Mouse (Mus musculus) adrenal gland, adult 8-10 months (tissue): ENCODE results near the gene Moxd1. TPM values are rescaled to one million over a fixed set of nuclear protein-coding genes. Genes with fewer than 3 reads are reported as not detected.

Experiments used
- DNase-seq: peaks from one replicate; pipeline ENCODE4 v3.0.0; 2022
- total RNA-seq, 4 experiments: library from RNA; stranded (reverse); gene quantifications; 2 replicates each; pipeline ENCODE4 v1.2.4; 2022

Moxd1 gene
- under 1 TPM in 3 of 4 experiments, not detected in 1; 0.15 to 0.27 (median 0.15) TPM for total RNA-seq

- no peak for DNase-seq
Observed at GRCm38 (mm10) chr10:24223449-24224143, at the start of gene Moxd1. TSS of gene Moxd1 (plus strand) at chr10:24223517.

- no peak for DNase-seq
Observed at GRCm38 (mm10) chr10:24190392-24190791, 32.9 kb upstream of the Moxd1 start.

GRCm38 (mm10) chr10:24191977-24192376, 31.3 kb upstream of the Moxd1 start:
- DNase-seq, result no peak

GRCm38 (mm10) chr10:24199303-24199702, 24.0 kb upstream of the Moxd1 start:
- no peak for DNase-seq

- no peak for DNase-seq
Observed at GRCm38 (mm10) chr10:24200099-24200498, 23.2 kb upstream of the Moxd1 start.

GRCm38 (mm10) chr10:24210075-24210474, 13.2 kb upstream of the Moxd1 start:
- no peak for DNase-seq

GRCm38 (mm10) chr10:24213297-24213696, 10.0 kb upstream of the Moxd1 start:
- no peak for DNase-seq

- no peak for DNase-seq
Observed at GRCm38 (mm10) chr10:24217558-24218268, 5.6 kb upstream of the Moxd1 start.

GRCm38 (mm10) chr10:24220931-24221330, 2.4 kb upstream of the Moxd1 start:
- DNase-seq, result no peak

- DNase-seq, result no peak
Observed at GRCm38 (mm10) chr10:24222911-24223310, 406 bp upstream of the Moxd1 start.

GRCm38 (mm10) chr10:24224591-24224990, 1.3 kb downstream of the Moxd1 start:
- DNase-seq, result no peak

GRCm38 (mm10) chr10:24228318-24229183, 5.2 kb downstream of the Moxd1 start:
- no peak for DNase-seq

GRCm38 (mm10) chr10:24232281-24232680, 9.0 kb downstream of the Moxd1 start:
- DNase-seq, result no peak

GRCm38 (mm10) chr10:24235426-24236283, 12.3 kb downstream of the Moxd1 start:
- no peak for DNase-seq

GRCm38 (mm10) chr10:24246815-24247214, 23.5 kb downstream of the Moxd1 start:
- DNase-seq, result no peak

GRCm38 (mm10) chr10:24248116-24248515, 24.8 kb downstream of the Moxd1 start:
- DNase-seq, result no peak

GRCm38 (mm10) chr10:24251631-24252030, 28.3 kb downstream of the Moxd1 start:
- DNase-seq, result no peak

- DNase-seq, result no peak
Observed at GRCm38 (mm10) chr10:24258150-24258549, 34.8 kb downstream of the Moxd1 start.

- DNase-seq, result no peak
Observed at GRCm38 (mm10) chr10:24258885-24259284, 35.6 kb downstream of the Moxd1 start.

GRCm38 (mm10) chr10:24259794-24260590, 36.7 kb downstream of the Moxd1 start:
- DNase-seq, result no peak

GRCm38 (mm10) chr10:24267520-24267919, 44.2 kb downstream of the Moxd1 start:
- DNase-seq, result no peak
